Mouse (Mus musculus) liver, adult 2 months (tissue): Measurements from ENCODE around the gene Mecom. TPM values are rescaled to one million over a fixed set of nuclear protein-coding genes. Genes with fewer than 3 reads are reported as not detected.

Experiments used
- DNase-seq: peaks from one replicate; pipeline ENCODE4 v3.0.0-alpha.2; 2011; ENCODE audit warnings: low read depth, low spot score; ENCODE audit errors: extremely low read depth
- H3K27ac ChIP-seq: fragments of 200-500 bp; replicated peaks from 2 replicates; pipeline ENCODE4 v1.5.1; 2012; ENCODE audit warnings: low read depth, mild to moderate bottlenecking, control low read depth, inconsistent platforms, low read length; ENCODE audit not compliant: insufficient read depth
- H3K27me3 ChIP-seq: fragments of 200-500 bp; 2 replicates; pipeline ENCODE4 v1.6.1; 2012; ENCODE audit warnings: mild to moderate bottlenecking, moderate library complexity, low read length, inconsistent platforms; ENCODE audit not compliant: control insufficient read depth, insufficient read depth
- H3K36me3 ChIP-seq: fragments of 200-500 bp; 2 replicates; pipeline ENCODE4 v1.6.1; 2012; ENCODE audit warnings: low read length, inconsistent platforms; ENCODE audit not compliant: control insufficient read depth, insufficient read depth
- H3K4me1 ChIP-seq: fragments of 200-500 bp; 2 replicates; pipeline ENCODE4 v1.6.1; 2011; ENCODE audit warnings: low read length; ENCODE audit not compliant: control insufficient read depth, insufficient read depth
- H3K4me3 ChIP-seq: fragments of 200-500 bp; 2 replicates; pipeline ENCODE4 v1.5.1; 2011; ENCODE audit warnings: low read depth, mild to moderate bottlenecking, control low read depth, low read length, moderate library complexity; ENCODE audit not compliant: insufficient read depth
- H3K79me2 ChIP-seq: fragments of 200-500 bp; 2 replicates; pipeline ENCODE4 v1.6.1; 2012; ENCODE audit warnings: inconsistent platforms, mild to moderate bottlenecking, low read length, moderate library complexity; ENCODE audit not compliant: control insufficient read depth, insufficient read depth
- H3K9ac ChIP-seq: fragments of 200-500 bp; 2 replicates; pipeline ENCODE4 v1.6.1; 2012; ENCODE audit warnings: low read depth, mild to moderate bottlenecking, control low read depth, inconsistent platforms, low read length
- CTCF ChIP-seq: fragments of 200-500 bp; IDR thresholded peaks from 2 replicates; pipeline ENCODE4 v1.5.1; 2011; ENCODE audit warnings: low read depth, low read length, control low read depth
- POLR2A ChIP-seq: fragments of 200-500 bp; IDR thresholded peaks from 2 replicates; pipeline ENCODE4 v1.6.1; 2011; ENCODE audit warnings: low read length, control low read depth; ENCODE audit not compliant: insufficient read depth; ENCODE audit errors: extremely low read depth
- WGBS: fragments of 180-500 bp; shearing (Covaris S2); methylation state at CpG from one replicate; pipeline ENCODE4 v1.1.7; 2018; 5-methylcytosine and 5-hydroxymethylcytosine counted together
- polyA plus RNA-seq: library from polyadenylated mRNA; depleted of rRNA; stranded (reverse); fragments of >200 nt; gene quantifications from 2 replicates; pipeline ENCODE4 v1.2.3, GENCODE M21; 2012; rRNA removed
- total RNA-seq: library from RNA; depleted of rRNA; stranded (reverse); fragments of >200 nt; gene quantifications from 2 replicates; pipeline ENCODE4 v1.2.3, GENCODE M21; 2014; rRNA removed

Mecom gene
- total RNA-seq (1.4 and 3.0 TPM in 2 replicates), polyA plus RNA-seq (0.26 and 0.39 TPM in 2 replicates)

DNA sequence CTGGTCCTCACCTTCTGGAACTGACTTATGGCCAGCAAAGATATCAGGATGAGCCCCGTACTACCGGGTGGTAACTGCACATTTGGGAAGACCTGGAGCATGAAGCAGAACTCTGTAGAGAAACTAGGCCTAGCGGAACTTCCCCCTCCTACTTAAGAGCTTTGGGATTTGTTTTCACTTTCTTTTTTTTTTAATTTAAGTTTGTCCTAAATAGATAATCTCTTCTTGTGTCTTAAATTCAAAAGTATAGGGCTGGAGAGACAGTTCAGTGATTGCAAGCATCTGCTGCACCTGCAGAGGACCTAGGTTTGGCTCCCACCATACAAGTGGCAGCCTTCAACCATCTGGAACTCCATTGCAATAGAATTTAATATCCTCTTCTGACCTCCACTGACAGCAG, at the start of gene Mecom:
Gene Mecom (minus strand): TSS at position 101 of the 400 bp plus-strand sequence.
- H3K4me3 ChIP-seq = no peak within 1 kb of the TSS
- WGBS = 87% methylated on average over 3 of the region's 3 CpGs
- H3K4me1 ChIP-seq = peaks cover 2% of the 10 kb centered on the region; the same call in 1 of the 2 replicates
- no peaks in the 10 kb centered on the region for H3K27me3 ChIP-seq
- no peak within 1 kb of the TSS for H3K27ac ChIP-seq
- no peaks in the 10 kb centered on the region for H3K79me2 ChIP-seq
- TF ChIP-seq POLR2A = no peak
- no peak for TF ChIP-seq CTCF
- H3K36me3 ChIP-seq = no peaks in the 10 kb centered on the region
- no peak for DNase-seq
- no peak within 1 kb of the TSS for H3K9ac ChIP-seq

GRCm38 (mm10) chr3:30597271-30597670, 49.5 kb upstream of the Mecom start:
- no peak overlapping the region for H3K4me3 ChIP-seq
- DNase-seq = no peak
- TF ChIP-seq POLR2A (no peak), CTCF (no peak)
- no peaks in the 10 kb centered on the region for H3K27me3 ChIP-seq
- peaks cover 10% of the 10 kb centered on the region for H3K4me1 ChIP-seq
- no peak overlapping the region for H3K27ac ChIP-seq
- no peak overlapping the region for H3K9ac ChIP-seq
- WGBS = 93% methylated on average over 7 of the region's 7 CpGs
- no peaks in the 10 kb centered on the region for H3K79me2 ChIP-seq
- H3K36me3 ChIP-seq = no peaks in the 10 kb centered on the region

DNA sequence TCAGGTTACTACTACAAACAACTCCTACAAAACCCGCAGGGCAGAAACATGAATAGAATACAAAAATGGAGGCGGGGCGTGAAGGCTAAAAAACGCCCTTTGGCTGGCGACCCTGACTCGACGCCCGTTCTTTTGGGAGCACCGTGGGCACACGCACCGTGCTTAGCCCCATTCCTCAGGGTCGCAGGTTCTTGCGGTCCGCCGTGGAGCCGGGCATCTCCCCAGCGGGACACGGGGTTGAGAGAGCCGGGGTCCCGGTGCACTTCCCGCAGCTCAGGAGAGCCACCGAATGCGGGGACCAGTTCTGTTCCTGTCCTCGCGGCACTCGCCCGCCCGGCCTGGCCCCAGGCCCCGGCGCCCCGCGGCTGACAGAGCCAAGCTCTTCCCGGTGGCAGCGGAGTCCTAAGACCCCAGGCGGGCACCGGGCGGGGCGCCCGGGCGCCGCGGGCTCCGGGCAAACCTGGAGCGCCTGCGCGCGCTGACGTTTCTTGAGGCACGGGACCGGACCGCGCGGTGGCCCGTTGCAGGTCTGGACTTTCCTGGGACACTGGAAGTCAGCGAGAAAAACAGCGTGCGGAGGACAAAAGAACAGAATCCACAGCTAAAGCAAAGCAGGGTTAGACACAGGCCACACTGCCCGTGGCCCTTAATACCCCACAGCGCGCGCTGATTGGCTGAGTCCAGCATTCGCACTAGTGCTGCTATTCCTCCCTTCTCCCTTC, 47.5 kb upstream of the Mecom start:
- Histone ChIP-seq H3K79me2 (no peaks in the 10 kb centered on the region), H3K9ac (peak overlapping the region; percentile 88), H3K27me3 (no peaks in the 10 kb centered on the region), H3K27ac (peak overlapping the region; percentile 3; the same call in 1 of the 2 replicates), H3K4me1 (peaks cover 10% of the 10 kb centered on the region), H3K4me3 (peak overlapping the region; percentile 66), H3K36me3 (no peaks in the 10 kb centered on the region)
- DNase-seq = peak; percentile 43
- WGBS = 1% methylated on average over 62 of the region's 62 CpGs
- TF ChIP-seq CTCF = no peak
- 0 out of 2 replicates have a peak, but pooled peaks have one; percentile 13 for TF ChIP-seq POLR2A

GRCm38 (mm10) chr3:30593719-30594485, 46.1 kb upstream of the Mecom start:
- Histone ChIP-seq H3K9ac (no peak overlapping the region), H3K4me1 (peaks cover 5% of the 10 kb centered on the region), H3K27ac (no peak overlapping the region), H3K27me3 (no peaks in the 10 kb centered on the region), H3K4me3 (no peak overlapping the region), H3K79me2 (no peaks in the 10 kb centered on the region), H3K36me3 (no peaks in the 10 kb centered on the region)
- WGBS = 90% methylated on average over 4 of the region's 4 CpGs
- peak; percentile 47 for DNase-seq
- TF ChIP-seq CTCF (peak; percentile 22; the same call in 1 of the 2 replicates), POLR2A (no peak)

DNA sequence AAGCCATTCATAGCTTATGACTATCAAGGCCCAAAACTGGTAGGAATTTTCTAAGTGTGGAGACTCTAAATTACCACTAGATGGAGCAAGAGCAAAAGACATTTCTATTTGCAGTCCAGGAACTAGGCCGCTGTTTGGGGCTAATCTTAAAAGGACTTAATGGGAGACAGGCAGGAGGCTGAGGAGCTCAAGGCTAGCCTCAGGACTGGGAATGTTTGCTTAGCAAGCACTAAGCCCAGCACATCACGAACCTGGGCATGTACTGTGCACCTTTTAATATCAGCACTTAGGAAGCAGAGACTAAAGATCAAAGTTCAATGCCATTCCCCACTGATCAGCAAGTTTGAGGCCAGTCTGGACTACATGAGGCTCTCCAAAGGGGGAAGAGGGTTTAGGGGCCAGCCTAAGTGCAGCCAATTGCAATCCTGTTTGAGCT, 44.6 kb upstream of the Mecom start:
- H3K4me1 ChIP-seq = peaks cover 5% of the 10 kb centered on the region
- H3K36me3 ChIP-seq = no peaks in the 10 kb centered on the region
- H3K27me3 ChIP-seq = no peaks in the 10 kb centered on the region
- no peak overlapping the region for H3K4me3 ChIP-seq
- WGBS = 0% methylated on average over 2 of the region's 2 CpGs
- H3K9ac ChIP-seq = no peak overlapping the region
- peak overlapping the region; percentile 55 for H3K27ac ChIP-seq
- TF ChIP-seq CTCF (no peak), POLR2A (no peak)
- H3K79me2 ChIP-seq = no peaks in the 10 kb centered on the region
- peak; percentile 88 for DNase-seq
